Mouse (Mus musculus) forebrain, embryonic 11.5 days (tissue): Measurements from ENCODE around the gene Gucy1b2. TPM values are rescaled to one million over a fixed set of nuclear protein-coding genes. Genes with fewer than 3 reads are reported as not detected.

Experiments
- ATAC-seq: fragments of 200-750 bp; cut with Nextera tagmentation; replicated peaks from 2 replicates; pipeline ENCODE4 v1.8.0; 2017; ENCODE audit warnings: moderate TSS enrichment; ENCODE audit not compliant: low FRiP score
- DNase-seq: peaks from one replicate; pipeline ENCODE4 v3.0.0-alpha.2; 2017; ENCODE audit warnings: low spot score
- H3K27ac ChIP-seq: fragments of 300-500 bp; sonication (generic); 2 replicates; pipeline ENCODE4 v1.5.1; 2014; ENCODE audit warnings: low read depth, low read length
- H3K27me3 ChIP-seq: fragments of 300-500 bp; sonication (generic); 2 replicates; pipeline ENCODE4 v1.6.1; 2014; ENCODE audit warnings: mild to moderate bottlenecking, low read length, mixed read lengths; ENCODE audit not compliant: control insufficient read depth, insufficient read depth
- H3K36me3 ChIP-seq: fragments of 300-500 bp; sonication (generic); 2 replicates; pipeline ENCODE4 v1.6.1; 2014; ENCODE audit warnings: mild to moderate bottlenecking, low read length, moderate library complexity, mixed read lengths; ENCODE audit not compliant: control insufficient read depth, insufficient read depth
- H3K4me1 ChIP-seq: fragments of 300-500 bp; sonication (generic); replicated peaks from 2 replicates; pipeline ENCODE4 v1.6.1; 2014; ENCODE audit warnings: low read length, mixed read lengths; ENCODE audit not compliant: control insufficient read depth, insufficient read depth
- H3K4me2 ChIP-seq: fragments of 300-500 bp; sonication (generic); 2 replicates; pipeline ENCODE4 v1.6.1; 2014; ENCODE audit warnings: low read depth, mild to moderate bottlenecking, low read length, moderate library complexity, mixed read lengths; ENCODE audit not compliant: severe bottlenecking
- H3K4me3 ChIP-seq: fragments of 300-500 bp; sonication (generic); 2 replicates; pipeline ENCODE4 v1.5.1; 2014; ENCODE audit warnings: low read depth, low read length
- H3K9ac ChIP-seq: fragments of 300-500 bp; sonication (generic); 2 replicates; pipeline ENCODE4 v1.6.1; 2014; ENCODE audit warnings: low read length
- H3K9me3 ChIP-seq: fragments of 300-500 bp; sonication (generic); 2 replicates; pipeline ENCODE4 v1.6.1; 2016; ENCODE audit warnings: low read length, mixed read lengths; ENCODE audit not compliant: control insufficient read depth
- WGBS: fragments of 180-500 bp; shearing (Covaris S2); extraction: QIAGEN DNeasy Blood & Tissue Kit; methylation state at CpG from one replicate; pipeline ENCODE4 v1.1.7; 2014; 5-methylcytosine and 5-hydroxymethylcytosine counted together
- polyA plus RNA-seq: library from polyadenylated mRNA; unstranded; fragments of >200 nt; fragmentation: Nextera tagmentation; extraction: Ambion mirVana; gene quantifications from 2 replicates; pipeline ENCODE4 v1.2.1, GENCODE M21; 2014

Gucy1b2 gene
- polyA plus RNA-seq, 1 experiment from 2014 or later = 0.52 TPM

DNA sequence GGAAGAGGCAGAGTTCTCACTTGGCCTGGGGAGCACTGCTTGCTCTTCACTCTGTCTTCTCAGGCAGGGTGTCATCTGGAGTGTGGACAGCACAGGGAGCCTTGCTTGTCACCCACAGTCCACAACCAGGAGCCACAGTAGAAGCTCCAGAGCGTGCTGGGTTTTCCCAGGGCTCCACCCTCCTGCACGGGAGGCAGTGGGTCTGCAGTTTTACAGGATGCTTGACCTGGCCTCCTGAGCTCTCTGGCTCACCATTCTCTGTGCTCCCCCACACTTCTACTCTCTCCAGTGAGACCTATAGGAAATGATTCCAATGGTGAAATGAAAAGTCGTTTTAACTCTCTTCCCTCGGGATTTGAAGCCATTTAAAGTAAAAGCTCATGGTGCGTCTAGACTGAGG is 106.3 kb downstream of the Gucy1b2 start:
- Histone ChIP-seq H3K9me3 (no peaks in the 10 kb centered on the region), H3K4me1 (no peaks in the 10 kb centered on the region; the same call in 1 of the 2 replicates), H3K27me3 (no peaks in the 10 kb centered on the region), H3K4me2 (no peak overlapping the region), H3K4me3 (no peak overlapping the region), H3K9ac (no peak overlapping the region), H3K27ac (no peak overlapping the region), H3K36me3 (no peaks in the 10 kb centered on the region)
- DNase-seq (no peak), ATAC-seq (no peak)
- WGBS = 85% methylated on average over 5 of the region's 5 CpGs

DNA sequence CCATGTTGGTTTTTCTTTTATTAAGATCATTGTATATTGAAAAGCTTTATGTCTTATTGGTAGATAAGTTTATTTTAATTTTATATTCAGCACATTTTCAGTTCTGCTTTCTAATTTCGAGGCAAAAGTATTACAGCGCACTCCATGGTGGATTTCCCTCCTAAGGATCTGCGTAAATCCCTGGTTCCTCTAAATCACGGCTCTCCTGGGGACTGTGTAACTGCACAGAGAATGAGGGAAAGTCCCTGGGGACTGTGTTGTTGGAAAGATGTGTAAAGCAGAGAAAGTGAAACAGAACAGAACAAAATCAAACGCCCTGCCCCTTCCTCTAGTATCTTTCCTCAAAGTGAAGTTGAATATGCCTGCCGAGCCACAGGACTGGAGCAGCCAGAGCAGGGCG is 109.0 kb downstream of the Gucy1b2 start:
- H3K4me1 ChIP-seq = no peaks in the 10 kb centered on the region; the same call in 1 of the 2 replicates
- ATAC-seq (no peak), DNase-seq (no peak)
- H3K4me2 ChIP-seq = no peak overlapping the region
- no peak overlapping the region for H3K4me3 ChIP-seq
- no peaks in the 10 kb centered on the region for H3K27me3 ChIP-seq
- H3K9ac ChIP-seq = no peak overlapping the region
- H3K36me3 ChIP-seq = no peaks in the 10 kb centered on the region
- no peak overlapping the region for H3K27ac ChIP-seq
- 81% methylated on average over 7 of the region's 7 CpGs for WGBS
- no peaks in the 10 kb centered on the region for H3K9me3 ChIP-seq

GRCm38 (mm10) chr14:62346570-62346969 is 109.5 kb downstream of the Gucy1b2 start:
- no peak overlapping the region for H3K4me2 ChIP-seq

More at GRCm38 (mm10) chr14:62346570-62346969, 109.5 kb downstream of the Gucy1b2 start:
- Histone ChIP-seq H3K9me3 (no peaks in the 10 kb centered on the region), H3K36me3 (no peaks in the 10 kb centered on the region), H3K9ac (no peak overlapping the region), H3K27ac (no peak overlapping the region), H3K27me3 (no peaks in the 10 kb centered on the region), H3K4me3 (no peak overlapping the region), H3K4me1 (no peaks in the 10 kb centered on the region; the same call in 1 of the 2 replicates)
- DNase-seq = no peak
- whole genome bisulfite sequencing = 37% methylated on average over 11 of the region's 11 CpGs
- no peak for ATAC-seq

Other genes with a start within 250 kb of the Gucy1b2 start
- gene Rnaseh2b, start 163.7 kb downstream of the Gucy1b2 start, polyA plus RNA-seq = 61.8 and 71.7 TPM in 2 replicates
- 3.2 and 6.7 TPM in 2 replicates for gene Dleu7, start 163.2 kb downstream of the Gucy1b2 start, polyA plus RNA-seq
- gene Fam124a, start 99.4 kb upstream of the Gucy1b2 start, polyA plus RNA-seq = 7.4 and 9.2 TPM in 2 replicates
- gene Gm4131, start 110.6 kb upstream of the Gucy1b2 start, polyA plus RNA-seq = not detected in 2 replicates
- not detected in 2 replicates for gene Serpine3, start 207.4 kb upstream of the Gucy1b2 start, polyA plus RNA-seq